Mouse (Mus musculus): Measurements from ENCODE around the gene Gm5475.

Gm5475 gene

GRCm38 (mm10) chr15:100413306-100413705 is 8.6 kb upstream of the Gm5475 start:
- DNase-seq (ENCODE audit: inconsistent ontology term): no peak

GRCm38 (mm10) chr15:100414011-100414410 is 7.9 kb upstream of the Gm5475 start:
- DNase-seq (ENCODE audit: inconsistent ontology term): no peak

GRCm38 (mm10) chr15:100414942-100415341 is 7.0 kb upstream of the Gm5475 start:
- no peak for DNase-seq (ENCODE audit: inconsistent ontology term)

- no peak for DNase-seq (ENCODE audit: inconsistent ontology term)
These were observed 6.3 kb upstream of the Gm5475 start for GRCm38 (mm10) chr15:100415684-100416083.

GRCm38 (mm10) chr15:100417854-100418450 is 4.0 kb upstream of the Gm5475 start:
- DNase-seq (ENCODE audit: inconsistent ontology term): peak; percentile 14

- no peak for DNase-seq (ENCODE audit: inconsistent ontology term)
These were observed 2.6 kb upstream of the Gm5475 start for GRCm38 (mm10) chr15:100419311-100419710.

- no peak for DNase-seq (ENCODE audit: inconsistent ontology term)
These were observed 1.8 kb upstream of the Gm5475 start for GRCm38 (mm10) chr15:100419901-100420745.

GRCm38 (mm10) chr15:100421059-100421757 is 739 bp upstream of the Gm5475 start:
- peak; percentile 74 for DNase-seq (ENCODE audit: inconsistent ontology term)

- DNase-seq (ENCODE audit: inconsistent ontology term): no peak
These were observed 529 bp downstream of the Gm5475 start for GRCm38 (mm10) chr15:100422476-100422875.

- DNase-seq (ENCODE audit: inconsistent ontology term): peak; percentile 98
These were observed 1.2 kb downstream of the Gm5475 start for GRCm38 (mm10) chr15:100422899-100423860.

- no peak for DNase-seq (ENCODE audit: inconsistent ontology term)
These were observed 2.0 kb downstream of the Gm5475 start for GRCm38 (mm10) chr15:100423916-100424315.

GRCm38 (mm10) chr15:100424396-100425122 is 2.6 kb downstream of the Gm5475 start, which contains the start of gene Slc11a2:
Gene Slc11a2 (minus strand): TSS chr15:100425072.
- no peak for DNase-seq (ENCODE audit: inconsistent ontology term)

GRCm38 (mm10) chr15:100428296-100428905 is 6.5 kb downstream of the Gm5475 start:
- DNase-seq (ENCODE audit: inconsistent ontology term): no peak

GRCm38 (mm10) chr15:100429959-100430565 is 8.1 kb downstream of the Gm5475 start:
- no peak for DNase-seq (ENCODE audit: inconsistent ontology term)

- no peak for DNase-seq (ENCODE audit: inconsistent ontology term)
These were observed 11.3 kb downstream of the Gm5475 start for GRCm38 (mm10) chr15:100433234-100433633.

- DNase-seq (ENCODE audit: inconsistent ontology term): no peak
These were observed 14.2 kb downstream of the Gm5475 start for GRCm38 (mm10) chr15:100436112-100436511.

GRCm38 (mm10) chr15:100436518-100436917 is 14.6 kb downstream of the Gm5475 start:
- no peak for DNase-seq (ENCODE audit: inconsistent ontology term)

GRCm38 (mm10) chr15:100443126-100443922 is 21.4 kb downstream of the Gm5475 start:
- DNase-seq (ENCODE audit: inconsistent ontology term): peak; percentile 91

GRCm38 (mm10) chr15:100446887-100447286 is 24.9 kb downstream of the Gm5475 start:
- DNase-seq (ENCODE audit: inconsistent ontology term): no peak
